Mouse (Mus musculus) Patski (cell line): Measurements from ENCODE around the gene Osbpl2. TPM values are rescaled to one million over a fixed set of nuclear protein-coding genes. Genes with fewer than 3 reads are reported as not detected.

Experiments used
- ATAC-seq: fragments of 100-300 bp; one replicate; pipeline ENCODE4 v1.8.0; 2021
- CTCF ChIA-PET: fragments of 350-600 bp; sonication (Branson Sonifier 250); formaldehyde crosslinking; loops from one replicate; lab custom pipeline; 2022; ENCODE audit warnings: inconsistent platforms; lab: Charles Lee
- POLR2A ChIA-PET: fragments of 350-600 bp; sonication (Branson Sonifier 250); formaldehyde crosslinking; loops from one replicate; lab custom pipeline; 2022; ENCODE audit warnings: antibody characterized with exemption, inconsistent platforms; lab: Charles Lee
- DNase-seq: peaks from one replicate; pipeline ENCODE4 v3.0.0-alpha.2; 2011; ENCODE audit warnings: low read depth, low spot score
- H3K27me3 ChIP-seq: fragments of 371-371 bp; one replicate; pipeline ENCODE4 v1.5.1; 2021
- CTCF ChIP-seq: fragments of 100-300 bp; IDR thresholded peaks from one replicate; pipeline ENCODE4 v1.5.1; 2021
- in situ Hi-C: fragments of 300-500 bp; cut with MboI; formaldehyde crosslinking; loops from 3 replicates; pipeline ENCODE4 v1.11.1; 2018; ENCODE audit warnings: low pct_unique_long_range_greater_than_20kb, mixed read lengths
- polyA plus RNA-seq: library from polyadenylated mRNA; unstranded; gene quantifications from one replicate; pipeline ENCODE4 v1.2.3, GENCODE M21; 2021

Gene Osbpl2
- 41.0 TPM for polyA plus RNA-seq

- CTCF ChIA-PET: interaction anchor here (1.2 to 1.6 kb wide), 3 partner anchors 11 to 132 kb away, joined by 3 to 6 read pairs (median 3); no protein-coding TSS in a partner anchor
- H3K27me3 ChIP-seq: no peaks in the 10 kb centered on the region
- ATAC-seq: peak; percentile 93
- DNase-seq: peak; percentile 92
- POLR2A ChIA-PET: interaction anchor here (0.6 to 1.9 kb wide), 3 partner anchors 48 to 708 kb away, joined by 3 to 6 read pairs (median 3); partner anchors contain the start of gene Mtg2
- in situ Hi-C loops: no loop called here
- TF ChIP-seq CTCF: no peak
Observed at GRCm38 (mm10) chr2:180118661-180119438, at the start of gene Osbpl2. TSS of gene Osbpl2 (plus strand) at chr2:180119306.

GRCm38 (mm10) chr2:180069770-180070480 is 49.2 kb upstream of the Osbpl2 start:
- in situ Hi-C loops: loop anchor here (10.0 kb wide), 2 partner anchors 55 to 185 kb away; partner anchors contain the start of gene Rps21
- ChIA-PET POLR2A (interaction anchor here (1.0 to 1.7 kb wide), 6 partner anchors 9 to 50 kb away, joined by 3 to 6 read pairs (median 4); partner anchors contain the start of gene Osbpl2), CTCF (interaction anchor here (1.2 to 1.4 kb wide), 2 partner anchors 10 to 13 kb away, joined by 3 to 5 read pairs; no protein-coding TSS in a partner anchor)
- TF ChIP-seq CTCF: no peak
- ATAC-seq (no peak), DNase-seq (no peak)
- H3K27me3 ChIP-seq: no peaks in the 10 kb centered on the region

GRCm38 (mm10) chr2:180070481-180071453 is 48.3 kb upstream of the Osbpl2 start, which contains the start of gene Mtg2:
TSS of gene Mtg2 (plus strand) at chr2:180070588.
- POLR2A ChIA-PET: interaction anchor here (0.7 to 1.7 kb wide), 7 partner anchors 8 to 49 kb away, joined by 3 to 6 read pairs (median 3); partner anchors contain the start of gene Osbpl2
- in situ Hi-C loops: loop anchor here (10.0 kb wide), 2 partner anchors 54 to 184 kb away; partner anchors contain the start of gene Rps21
- CTCF ChIA-PET: interaction anchor here (1.4 kb wide), 2 partner anchors 9 to 18 kb away, joined by 3 to 5 read pairs; no protein-coding TSS in a partner anchor
- no peaks in the 10 kb centered on the region for H3K27me3 ChIP-seq
- ATAC-seq (peak; percentile 84), DNase-seq (no peak)
- TF ChIP-seq CTCF: no peak

GRCm38 (mm10) chr2:180071671-180072070 is 47.4 kb upstream of the Osbpl2 start:
- no peaks in the 10 kb centered on the region for H3K27me3 ChIP-seq
- no peak for TF ChIP-seq CTCF
- no peak for DNase-seq
- ChIA-PET CTCF (interaction anchor here (1.4 kb wide), 2 partner anchors 8 to 17 kb away, joined by 3 to 5 read pairs; no protein-coding TSS in a partner anchor), POLR2A (interaction anchor here (0.9 to 1.7 kb wide), 2 partner anchors 9 to 48 kb away, joined by 3 to 6 read pairs; partner anchors contain the start of gene Osbpl2)
- in situ Hi-C loops: loop anchor here (10.0 kb wide), 2 partner anchors 53 to 183 kb away; partner anchors contain the start of gene Rps21
- ATAC-seq: no peak

GRCm38 (mm10) chr2:180072886-180073285 is 46.2 kb upstream of the Osbpl2 start:
- no peaks in the 10 kb centered on the region for H3K27me3 ChIP-seq
- no peak for DNase-seq
- in situ Hi-C loops: loop anchor here (10.0 kb wide), 2 partner anchors 52 to 182 kb away; partner anchors contain the start of gene Rps21
- no peak for TF ChIP-seq CTCF
- CTCF ChIA-PET: no interaction called here
- ATAC-seq: no peak
- POLR2A ChIA-PET: no interaction called here

GRCm38 (mm10) chr2:180077622-180078021 is 41.5 kb upstream of the Osbpl2 start:
- DNase-seq (no peak), ATAC-seq (no peak)
- in situ Hi-C loops: loop anchor here (10.0 kb wide), 2 partner anchors 47 to 177 kb away; partner anchors contain the start of gene Rps21
- no peak for TF ChIP-seq CTCF
- CTCF ChIA-PET: interaction anchor here (1.0 kb wide), 1 partner anchor 38 kb away, joined by 3 read pairs; no protein-coding TSS in a partner anchor
- no peaks in the 10 kb centered on the region for H3K27me3 ChIP-seq
- POLR2A ChIA-PET: no interaction called here

- TF ChIP-seq CTCF: no peak
- ChIA-PET POLR2A (interaction anchor here (0.8 to 0.9 kb wide), 2 partner anchors 8 to 10 kb away, joined by 3 to 4 read pairs; partner anchors contain the start of gene Mtg2), CTCF (interaction anchor here (0.7 to 2.2 kb wide), 11 partner anchors 10 to 92 kb away, joined by 3 to 7 read pairs (median 3); partner anchors contain the start of gene Mtg2)
- peak; percentile 58 for ATAC-seq
- in situ Hi-C loops: no loop called here
- DNase-seq: peak; percentile 58
- no peaks in the 10 kb centered on the region for H3K27me3 ChIP-seq
Observed at GRCm38 (mm10) chr2:180080680-180081079, 38.4 kb upstream of the Osbpl2 start.

GRCm38 (mm10) chr2:180083063-180083462 is 36.0 kb upstream of the Osbpl2 start:
- no peak for TF ChIP-seq CTCF
- no peak for DNase-seq
- ChIA-PET POLR2A (no interaction called here), CTCF (no interaction called here)
- no peaks in the 10 kb centered on the region for H3K27me3 ChIP-seq
- in situ Hi-C loops: no loop called here
- no peak for ATAC-seq

GRCm38 (mm10) chr2:180084565-180084964 is 34.5 kb upstream of the Osbpl2 start:
- in situ Hi-C loops: no loop called here
- CTCF ChIA-PET: no interaction called here
- TF ChIP-seq CTCF: no peak
- DNase-seq: no peak
- ATAC-seq: no peak
- POLR2A ChIA-PET: no interaction called here
- H3K27me3 ChIP-seq: no peaks in the 10 kb centered on the region
